Mouse (Mus musculus) E14TG2a.4 (cell line): ENCODE measurements around the gene Timm8a1.
A peak's percentile ranks its signal among the peaks of the same experiment; 100 is the strongest.

Experiments used
- H3K27me3 ChIP-seq: 2 replicates; pipeline ENCODE4 v1.6.1; 2014; ENCODE audit warnings: low read length, control low read depth; ENCODE audit not compliant: insufficient read depth
- H3K36me3 ChIP-seq: 2 replicates; pipeline ENCODE4 v1.6.1; 2014; ENCODE audit warnings: low read length, control low read depth; ENCODE audit not compliant: insufficient read depth
- H3K4me1 ChIP-seq: replicated peaks from 2 replicates; pipeline ENCODE4 v1.6.1; 2014; ENCODE audit warnings: low read depth, low read length, control low read depth
- H3K4me3 ChIP-seq: replicated peaks from 2 replicates; pipeline ENCODE4 v1.5.1; 2014; ENCODE audit warnings: mild to moderate bottlenecking, low read length
- H3K9me3 ChIP-seq: 2 replicates; pipeline ENCODE4 v1.6.1; 2014; ENCODE audit warnings: low read length, control low read depth
- CTCF ChIP-seq: conservative IDR thresholded peaks from 2 replicates; pipeline ENCODE4 v1.5.1; 2014; ENCODE audit warnings: low read length
- NANOG ChIP-seq: IDR thresholded peaks from 2 replicates; pipeline ENCODE4 v1.6.1; 2014; ENCODE audit warnings: borderline replicate concordance, low read length, mixed read lengths
- POU5F1 ChIP-seq: IDR thresholded peaks from 2 replicates; pipeline ENCODE4 v1.6.1; 2014; ENCODE audit warnings: low read length, borderline replicate concordance

Timm8a1 gene

GRCm38 (mm10) chrX:134582270-134582669, 40.6 kb upstream of the Timm8a1 start:
- Histone ChIP-seq H3K4me3 (no peak overlapping the region), H3K27me3 (no peaks in the 10 kb centered on the region), H3K9me3 (no peaks in the 10 kb centered on the region), H3K36me3 (peaks cover 10% of the 10 kb centered on the region), H3K4me1 (peaks cover 6% of the 10 kb centered on the region; the same call in 1 of the 2 replicates)
- TF ChIP-seq POU5F1, result no peak
- no peak for TF ChIP-seq CTCF
- TF ChIP-seq NANOG, result no peak

- H3K36me3 ChIP-seq, result no peaks in the 10 kb centered on the region
- no peak for TF ChIP-seq POU5F1
- TF ChIP-seq NANOG, result no peak
- TF ChIP-seq CTCF, result no peak
- no peak overlapping the region for H3K4me3 ChIP-seq
- peaks cover 6% of the 10 kb centered on the region; the same call in 1 of the 2 replicates for H3K4me1 ChIP-seq
- no peaks in the 10 kb centered on the region for H3K27me3 ChIP-seq
- H3K9me3 ChIP-seq, result no peaks in the 10 kb centered on the region
Observed at GRCm38 (mm10) chrX:134580528-134581305, 39.1 kb upstream of the Timm8a1 start.

GRCm38 (mm10) chrX:134577896-134578295, 36.2 kb upstream of the Timm8a1 start:
- H3K4me1 ChIP-seq, result no peaks in the 10 kb centered on the region
- H3K4me3 ChIP-seq, result no peak overlapping the region
- no peaks in the 10 kb centered on the region for H3K36me3 ChIP-seq
- TF ChIP-seq CTCF, result no peak
- no peak for TF ChIP-seq NANOG
- no peak for TF ChIP-seq POU5F1
- H3K27me3 ChIP-seq, result no peaks in the 10 kb centered on the region
- H3K9me3 ChIP-seq, result no peaks in the 10 kb centered on the region

GRCm38 (mm10) chrX:134566536-134567222, 25.0 kb upstream of the Timm8a1 start:
- TF ChIP-seq NANOG, result no peak
- TF ChIP-seq CTCF, result no peak
- no peak for TF ChIP-seq POU5F1
- Histone ChIP-seq H3K9me3 (no peaks in the 10 kb centered on the region), H3K4me1 (no peaks in the 10 kb centered on the region), H3K4me3 (no peak overlapping the region), H3K36me3 (no peaks in the 10 kb centered on the region), H3K27me3 (no peaks in the 10 kb centered on the region)

- TF ChIP-seq NANOG, result no peak
- H3K4me3 ChIP-seq, result no peak overlapping the region
- H3K27me3 ChIP-seq, result no peaks in the 10 kb centered on the region
- no peaks in the 10 kb centered on the region for H3K36me3 ChIP-seq
- no peaks in the 10 kb centered on the region for H3K9me3 ChIP-seq
- no peaks in the 10 kb centered on the region for H3K4me1 ChIP-seq
Observed at GRCm38 (mm10) chrX:134564326-134564725, 22.7 kb upstream of the Timm8a1 start.

GRCm38 (mm10) chrX:134554425-134554824, 12.8 kb upstream of the Timm8a1 start:
- no peak overlapping the region for H3K4me3 ChIP-seq
- H3K36me3 ChIP-seq, result no peaks in the 10 kb centered on the region
- TF ChIP-seq NANOG (no peak), POU5F1 (no peak), CTCF (no peak)

GRCm38 (mm10) chrX:134553326-134553725, 11.7 kb upstream of the Timm8a1 start:
- no peaks in the 10 kb centered on the region for H3K36me3 ChIP-seq
- no peaks in the 10 kb centered on the region for H3K9me3 ChIP-seq
- no peaks in the 10 kb centered on the region for H3K4me1 ChIP-seq
- no peaks in the 10 kb centered on the region for H3K27me3 ChIP-seq
- TF ChIP-seq POU5F1 (no peak), CTCF (no peak), NANOG (no peak)
- no peak overlapping the region for H3K4me3 ChIP-seq

More at GRCm38 (mm10) chrX:134554425-134554824, 12.8 kb upstream of the Timm8a1 start:
- no peaks in the 10 kb centered on the region for H3K4me1 ChIP-seq
- no peaks in the 10 kb centered on the region for H3K27me3 ChIP-seq
- H3K9me3 ChIP-seq, result no peaks in the 10 kb centered on the region

GRCm38 (mm10) chrX:134550903-134551302, 9.2 kb upstream of the Timm8a1 start:
- no peak for TF ChIP-seq NANOG
- peak; percentile 72 for TF ChIP-seq CTCF
- TF ChIP-seq POU5F1, result no peak
- Histone ChIP-seq H3K4me3 (no peak overlapping the region), H3K4me1 (no peaks in the 10 kb centered on the region), H3K36me3 (no peaks in the 10 kb centered on the region), H3K9me3 (no peaks in the 10 kb centered on the region), H3K27me3 (no peaks in the 10 kb centered on the region)

- TF ChIP-seq CTCF, result no peak
- no peak for TF ChIP-seq NANOG
- TF ChIP-seq POU5F1, result no peak
Observed at GRCm38 (mm10) chrX:134547330-134547729, 5.7 kb upstream of the Timm8a1 start.

More at GRCm38 (mm10) chrX:134547330-134547729, 5.7 kb upstream of the Timm8a1 start:
- Histone ChIP-seq H3K4me3 (no peak overlapping the region), H3K4me1 (peaks cover 2% of the 10 kb centered on the region), H3K27me3 (no peaks in the 10 kb centered on the region), H3K9me3 (no peaks in the 10 kb centered on the region), H3K36me3 (no peaks in the 10 kb centered on the region)
